Mouse (Mus musculus): Measurements from ENCODE around the gene Fstl4.

GRCm38 (mm10) chr11:53119966-53120365 lies 355.5 kb downstream of the Fstl4 start:
- no peak for TF ChIP-seq CTCF (IDR thresholded peaks at IDR 0.05; ENCODE audit: control insufficient read depth, insufficient read depth, insufficient read length)
- TF ChIP-seq MAX (IDR thresholded peaks at IDR 0.05) = no peak
- TF ChIP-seq USF1 (IDR thresholded peaks at IDR 0.05; ENCODE audit: low read depth) = no peak
